9 mouse cellular contexts compared by ENCODE assay signal in the genomic region with DNA sequence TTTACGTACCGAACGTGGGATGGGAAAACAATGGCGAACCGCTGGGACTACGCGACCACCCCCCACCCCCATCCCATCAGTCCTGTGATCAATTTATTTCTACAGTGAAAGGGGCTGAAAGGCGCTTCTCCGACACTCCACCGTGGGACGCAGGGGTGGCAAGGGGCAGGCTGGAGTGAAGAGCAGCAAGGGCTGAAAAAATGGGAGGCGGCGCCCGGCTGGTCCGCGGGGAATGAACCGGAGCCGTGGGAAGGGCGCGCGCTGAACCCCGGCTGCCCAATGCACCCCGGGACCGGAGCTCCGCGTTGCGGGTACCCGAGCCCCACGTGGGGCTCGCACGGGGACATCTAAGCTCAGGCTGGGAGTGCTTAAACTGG. TPM values are rescaled to one million over a fixed set of nuclear protein-coding genes. Genes with fewer than 3 reads are reported as not detected.
DNase-seq lines count a peak whose midpoint lies in the region; ATAC-seq and TF ChIP-seq lines count a peak whose summit lies in the region.
"Had no signal": no experiment of that assay in that cellular context is flagged by ENCODE, and none has a peak within 500 bp of the region (broad histone marks: within the 10 kb centered on the region; RNA-seq: fewer than 3 reads in every experiment).

No protein-coding gene starts in this region.

- peak overlapping the region; percentile 91 for H3K27ac ChIP-seq in heart, embryonic 15.5 days
- H3K27ac ChIP-seq in liver, embryonic 13.5 days: 0 out of 2 replicates have a peak overlapping the region, but pooled peaks have one; percentile 13
- H3K27ac ChIP-seq in testis, adult 2 months (ENCODE audit: control insufficient read depth, insufficient read depth, low read depth, low read length): peak overlapping the region; percentile 7; the same call in 1 of the 2 replicates

- peaks cover 55% of the 10 kb centered on the region for H3K4me1 ChIP-seq in E14TG2a.4 (replicated peaks; ENCODE audit: low read depth, low read length)
- H3K4me1 ChIP-seq in heart, embryonic 15.5 days (replicated peaks): peaks cover 33% of the 10 kb centered on the region
- peaks cover 26% of the 10 kb centered on the region for H3K4me1 ChIP-seq in liver, embryonic 13.5 days (replicated peaks)
- H3K4me1 ChIP-seq in testis, adult 2 months (ENCODE audit: control insufficient read depth, insufficient read depth, low read length): peaks cover 21% of the 10 kb centered on the region

- peak overlapping the region; percentile 99 for H3K4me2 ChIP-seq in heart, embryonic 15.5 days
- H3K4me2 ChIP-seq in liver, embryonic 13.5 days: peak overlapping the region; percentile 66

- under 1% methylated on average over 31 of the region's 31 CpGs for WGBS in heart, embryonic 15.5 days
- under 1% methylated on average over 31 of the region's 31 CpGs for WGBS in liver, embryonic 13.5 days (ENCODE audit: insufficient replicate concordance)

- 0 out of 2 replicates have a peak, but pooled peaks have one; percentile 6 for ATAC-seq in heart, embryonic 15.5 days (replicated peaks; ENCODE audit: insufficient number of reproducible peaks, insufficient read depth, low FRiP score, low read depth)
- peak; percentile 26; the same call in 1 of the 2 replicates for ATAC-seq in liver, embryonic 13.5 days (ENCODE audit: low read depth)

- peak; percentile 37 for DNase-seq in adrenal gland, postnatal 25 days
- no peak for DNase-seq in adrenal gland, adult 8-10 months
- DNase-seq in liver, embryonic 13.5 days: no peak
- no peak for DNase-seq in left cerebral cortex, postnatal 25 days (ENCODE audit: low spot score in 2 of 2)
- no peak for DNase-seq in layer of hippocampus, postnatal 14 days (ENCODE audit: low spot score in 2 of 2)

- intact Hi-C loops in left cerebral cortex, postnatal 25 days (cut with DNase I): loop anchor here (2.0 kb wide), 2 partner anchors 38 to 70 kb away; no protein-coding TSS in a partner anchor

- peaks cover 57% of the 10 kb centered on the region for H3K27me3 ChIP-seq in E14TG2a.4 (ENCODE audit: insufficient read depth, low read length)
- H3K27me3 ChIP-seq in heart, embryonic 15.5 days: peaks cover 4% of the 10 kb centered on the region; the same call in 1 of the 2 replicates
- peaks cover 65% of the 10 kb centered on the region for H3K27me3 ChIP-seq in liver, embryonic 13.5 days
- H3K27me3 ChIP-seq in testis, adult 2 months (ENCODE audit: control insufficient read depth, insufficient read depth, low read length): no peaks in the 10 kb centered on the region; the same call in 1 of the 2 replicates

- no peak for TF ChIP-seq CTCF in E14TG2a.4 (conservative IDR thresholded peaks at IDR 0.05; ENCODE audit: low read length)
- TF ChIP-seq CTCF in testis, adult 2 months (IDR thresholded peaks at IDR 0.05; ENCODE audit: control insufficient read depth, insufficient read depth, insufficient replicate concordance, low read depth, low read length): no peak

- H3K36me3 ChIP-seq in E14TG2a.4 (ENCODE audit: insufficient read depth, low read length): no peaks in the 10 kb centered on the region
- no peaks in the 10 kb centered on the region for H3K36me3 ChIP-seq in heart, embryonic 15.5 days
- no peaks in the 10 kb centered on the region for H3K36me3 ChIP-seq in liver, embryonic 13.5 days
- H3K36me3 ChIP-seq in testis, adult 2 months (ENCODE audit: control insufficient read depth, insufficient read depth, low read length): no peaks in the 10 kb centered on the region

- H3K9ac ChIP-seq in heart, embryonic 15.5 days: peak overlapping the region; percentile 80
- H3K9ac ChIP-seq in liver, embryonic 13.5 days: peak overlapping the region; percentile 68

- peak overlapping the region; percentile 88 for H3K4me3 ChIP-seq in E14TG2a.4 (replicated peaks; ENCODE audit: low read length)
- H3K4me3 ChIP-seq in heart, embryonic 15.5 days: peak overlapping the region; percentile 85
- peak overlapping the region; percentile 62 for H3K4me3 ChIP-seq in liver, embryonic 13.5 days (replicated peaks)
- peak overlapping the region; percentile 78 for H3K4me3 ChIP-seq in testis, adult 2 months (ENCODE audit: control insufficient read depth, low read depth, low read length)

- H3K9me3 ChIP-seq in E14TG2a.4 (ENCODE audit: low read length): no peaks in the 10 kb centered on the region
- no peaks in the 10 kb centered on the region for H3K9me3 ChIP-seq in heart, embryonic 15.5 days (replicated peaks)
- no peaks in the 10 kb centered on the region for H3K9me3 ChIP-seq in liver, embryonic 13.5 days (replicated peaks)

- TF ChIP-seq POLR2A in testis, adult 2 months (IDR thresholded peaks at IDR 0.05; ENCODE audit: control insufficient read depth, low read depth, low read length): no peak

RNA-seq across cellular contexts. Expression of a gene that starts 1.0 kb away (rescaled TPM):
- total RNA-seq in adrenal gland, postnatal 25 days (2021): 20.0 and 21.3 TPM in 2 replicates
- total RNA-seq in adrenal gland, adult 8-10 months (2022): 10 to 100 TPM; 14.7 to 25.2 (median 18.0) TPM
- 4.5 and 6.2 TPM in 2 replicates for polyA plus RNA-seq in heart, embryonic 15.5 days (2015; fragmentation: Nextera tagmentation; extraction: Ambion mirVana)
- polyA plus RNA-seq in liver, embryonic 13.5 days (2015; fragmentation: Nextera tagmentation; extraction: Ambion mirVana): 1.3 and 1.5 TPM in 2 replicates
- 5.7 and 5.9 TPM in 2 replicates for polyA plus RNA-seq in testis, adult 2 months (2012; rRNA removed)
- total RNA-seq in left cerebral cortex, postnatal 25 days (2021): 10 to 100 TPM in 1 of 2 experiments, 1 to 10 TPM in 1; 7.6 to 11.0 TPM
- 10 to 100 TPM; 11.3 to 11.5 TPM for total RNA-seq in layer of hippocampus, postnatal 14 days (2021)

RNA-seq across cellular contexts. Expression of a gene that starts 59.8 kb away (rescaled TPM):
- total RNA-seq in adrenal gland, postnatal 25 days (2021): 5.9 and 6.3 TPM in 2 replicates
- total RNA-seq in adrenal gland, adult 8-10 months (2022): 10 to 100 TPM in 2 of 4 experiments, 1 to 10 TPM in 2; 6.0 to 34.7 (median 13.4) TPM
- polyA plus RNA-seq in heart, embryonic 15.5 days (2015; fragmentation: Nextera tagmentation; extraction: Ambion mirVana): 1.3 and 1.5 TPM in 2 replicates
- 4.3 and 4.8 TPM in 2 replicates for polyA plus RNA-seq in liver, embryonic 13.5 days (2015; fragmentation: Nextera tagmentation; extraction: Ambion mirVana)
- polyA plus RNA-seq in testis, adult 2 months (2012; rRNA removed): 32.1 and 33.7 TPM in 2 replicates
- 1 to 10 TPM; 8.0 to 8.1 TPM for total RNA-seq in left cerebral cortex, postnatal 25 days (2021)
- 1 to 10 TPM; 5.3 to 5.9 TPM for total RNA-seq in layer of hippocampus, postnatal 14 days (2021)
- total RNA-seq: common myeloid progenitor, adult 5-6 weeks had no signal

Comparison
In these comparisons a context has a peak if more than half of its experiments do, and no peak if none do; other contexts are left out.
1. H3K27ac ChIP-seq: peak in every context shown above with its lines; median percentile 91 in heart, embryonic 15.5 days; 13 in liver, embryonic 13.5 days; 7 in testis, adult 2 months.